ENCODE assay signal across 13 mouse cellular contexts in the genomic region with DNA sequence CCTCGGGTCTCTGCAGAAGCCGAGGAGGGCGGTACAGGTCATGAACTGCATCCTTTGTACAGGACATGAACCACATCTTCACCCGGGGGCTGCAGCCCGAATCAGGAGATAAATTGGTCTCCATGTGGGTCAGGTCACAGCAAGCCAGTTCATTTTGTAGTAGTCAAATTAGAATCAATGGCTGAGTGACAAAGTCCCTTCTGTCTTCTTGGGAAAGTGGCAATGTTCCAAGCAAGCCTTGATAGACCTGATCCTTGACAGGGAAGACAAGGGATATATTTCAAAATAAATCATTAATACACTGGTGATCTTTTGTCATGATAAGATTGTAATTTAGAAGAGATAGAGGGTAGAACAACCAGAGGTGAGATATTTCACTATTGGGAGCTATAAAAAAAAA.
"Had no signal": no experiment of that assay in that cellular context is flagged by ENCODE, and none has a peak within 500 bp of the region (broad histone marks: within the 10 kb centered on the region; RNA-seq: fewer than 3 reads in every experiment).

No protein-coding gene starts in this region.

- DNase-seq: left cerebral cortex, postnatal 4 days; lung, embryonic 14.5 days; lung, postnatal 10 days; lung, postnatal 4 days; midbrain, embryonic 14.5 days; right cerebral cortex, adult 18-20 months; right cerebral cortex, postnatal 25 days had no signal

- H3K9me3 ChIP-seq: limb, embryonic 13.5 days; liver, embryonic 12.5 days; midbrain, embryonic 10.5 days; neural tube, embryonic 15.5 days had no signal

- H3K9ac ChIP-seq: limb, embryonic 13.5 days; liver, embryonic 12.5 days; lung, embryonic 14.5 days; neural tube, embryonic 15.5 days had no signal

- H3K4me2 ChIP-seq: limb, embryonic 13.5 days; liver, embryonic 12.5 days; lung, embryonic 14.5 days; neural tube, embryonic 15.5 days had no signal

- H3K27ac ChIP-seq: limb, embryonic 13.5 days; liver, embryonic 12.5 days; midbrain, embryonic 10.5 days; neural tube, embryonic 15.5 days had no signal

- H3K4me1 ChIP-seq: limb, embryonic 13.5 days; liver, embryonic 12.5 days; midbrain, embryonic 10.5 days; neural tube, embryonic 15.5 days had no signal

- H3K36me3 ChIP-seq: limb, embryonic 13.5 days; liver, embryonic 12.5 days; midbrain, embryonic 10.5 days; neural tube, embryonic 15.5 days had no signal

- ATAC-seq: intestine, embryonic 16.5 days; liver, embryonic 12.5 days had no signal

- H3K4me3 ChIP-seq: limb, embryonic 13.5 days; liver, embryonic 12.5 days; midbrain, embryonic 10.5 days; myocyte; neural tube, embryonic 15.5 days had no signal

- H3K27me3 ChIP-seq: limb, embryonic 13.5 days; liver, embryonic 12.5 days; neural tube, embryonic 15.5 days had no signal
